Mouse (Mus musculus) heart, embryonic 14.5 days (tissue): ENCODE results near the gene Cuedc1. TPM values are rescaled to one million over a fixed set of nuclear protein-coding genes. Genes with fewer than 3 reads are reported as not detected.

Source experiments
- ATAC-seq: fragments of 200-750 bp; cut with Nextera tagmentation; 2 replicates; pipeline ENCODE4 v1.8.0; 2017; ENCODE audit warnings: low read depth, moderate TSS enrichment; ENCODE audit not compliant: insufficient number of reproducible peaks, insufficient read depth, low FRiP score
- H3K27ac ChIP-seq, 2 experiments: fragments of 200-500 bp in 1 of 2; fragments of 300-500 bp in 1 of 2; sonication (generic) in 1 of 2; replicated peaks in 1 of 2; 2 replicates each; pipeline ENCODE4 v1.5.1; 2012 to 2014; ENCODE audit warnings: low read depth in 2 of 2, low read length in 2 of 2, control low read depth in 1 of 2, mild to moderate bottlenecking in 1 of 2, mixed read lengths in 1 of 2; ENCODE audit not compliant: control insufficient read depth in 1 of 2, insufficient read depth in 1 of 2
- H3K27me3 ChIP-seq: fragments of 300-500 bp; sonication (generic); 2 replicates; pipeline ENCODE4 v1.6.1; 2014; ENCODE audit warnings: mild to moderate bottlenecking, low read length, control low read depth; ENCODE audit not compliant: control insufficient read depth, insufficient read depth
- H3K36me3 ChIP-seq: fragments of 300-500 bp; sonication (generic); 2 replicates; pipeline ENCODE4 v1.6.1; 2014; ENCODE audit warnings: mild to moderate bottlenecking, control low read depth, low read length, mixed read lengths; ENCODE audit not compliant: control insufficient read depth, insufficient read depth
- H3K4me1 ChIP-seq, 2 experiments: fragments of 200-500 bp in 1 of 2; fragments of 300-500 bp in 1 of 2; sonication (generic) in 1 of 2; 2 replicates each; pipeline ENCODE4 v1.6.1; 2012 to 2014; ENCODE audit warnings: low read length in 2 of 2, control low read depth in 1 of 2, mixed read lengths in 1 of 2; ENCODE audit not compliant: control insufficient read depth in 2 of 2, insufficient read depth in 2 of 2
- H3K4me2 ChIP-seq: fragments of 300-500 bp; sonication (generic); 2 replicates; pipeline ENCODE4 v1.6.1; 2014; ENCODE audit warnings: mild to moderate bottlenecking, low read length
- H3K4me3 ChIP-seq, 2 experiments: fragments of 200-500 bp in 1 of 2; fragments of 300-500 bp in 1 of 2; sonication (generic) in 1 of 2; 2 replicates each; pipeline ENCODE4 v1.5.1; 2012 to 2014; ENCODE audit warnings: low read length in 2 of 2, mild to moderate bottlenecking in 2 of 2, control low read depth in 1 of 2, low read depth in 1 of 2, moderate library complexity in 1 of 2; ENCODE audit not compliant: control insufficient read depth in 1 of 2, insufficient read depth in 1 of 2
- H3K9ac ChIP-seq: fragments of 300-500 bp; sonication (generic); 2 replicates; pipeline ENCODE4 v1.6.1; 2014; ENCODE audit warnings: mild to moderate bottlenecking, low read length
- H3K9me3 ChIP-seq: fragments of 300-500 bp; sonication (generic); 2 replicates; pipeline ENCODE4 v1.6.1; 2016; ENCODE audit warnings: low read length, control low read depth; ENCODE audit not compliant: control insufficient read depth
- WGBS: fragments of 180-500 bp; shearing (Covaris S2); extraction: QIAGEN DNeasy Blood & Tissue Kit; methylation state at CpG from one replicate; pipeline ENCODE4 v1.1.7; 2014; 5-methylcytosine and 5-hydroxymethylcytosine counted together
- polyA plus RNA-seq: library from polyadenylated mRNA; unstranded; fragments of >200 nt; fragmentation: Nextera tagmentation; extraction: Ambion mirVana; gene quantifications from 2 replicates; pipeline ENCODE4 v1.2.1, GENCODE M21; 2014

Cuedc1 gene
- polyA plus RNA-seq, 1 experiment from 2014 or later, result 17.0 TPM

- Histone ChIP-seq H3K4me2 (no peak overlapping the region), H3K9ac (no peak overlapping the region), H3K4me3 (no peak overlapping the region), H3K27ac (no peak overlapping the region), H3K27me3 (no peaks in the 10 kb centered on the region), H3K9me3 (no peaks in the 10 kb centered on the region), H3K36me3 (no peaks in the 10 kb centered on the region), H3K4me1 (peaks cover 53 to 66% of the 10 kb centered on the region in 2 experiments)
- WGBS, result 89% methylated on average over 7 of the region's 7 CpGs
- ATAC-seq, result no peak
These were observed 14.9 kb downstream of the Cuedc1 start for GRCm38 (mm10) chr11:88112677-88113333.

- no peak overlapping the region for H3K4me2 ChIP-seq
- peaks cover 61 to 76% of the 10 kb centered on the region in 2 experiments for H3K4me1 ChIP-seq
- ATAC-seq, result no peak
These were observed 15.8 kb downstream of the Cuedc1 start for GRCm38 (mm10) chr11:88113543-88114271.

GRCm38 (mm10) chr11:88114871-88115301, 17.0 kb downstream of the Cuedc1 start:
- no peak for ATAC-seq
- peaks cover 69 to 83% of the 10 kb centered on the region in 2 experiments for H3K4me1 ChIP-seq
- H3K27me3 ChIP-seq, result no peaks in the 10 kb centered on the region
- peak overlapping the region; percentile 61 to 79 for H3K27ac ChIP-seq
- no peaks in the 10 kb centered on the region for H3K36me3 ChIP-seq
- 9% methylated on average over 8 of the region's 8 CpGs for WGBS
- peak overlapping the region; percentile 57 for H3K9ac ChIP-seq
- no peaks in the 10 kb centered on the region for H3K9me3 ChIP-seq
- H3K4me3 ChIP-seq, result no peak overlapping the region
- peak overlapping the region; percentile 35 for H3K4me2 ChIP-seq

More at GRCm38 (mm10) chr11:88113543-88114271, 15.8 kb downstream of the Cuedc1 start:
- Histone ChIP-seq H3K4me3 (no peak overlapping the region), H3K9ac (0 out of 2 replicates have a peak overlapping the region, but pooled peaks have one; percentile 0), H3K27me3 (no peaks in the 10 kb centered on the region), H3K27ac (peak overlapping the region; percentile 19 to 61), H3K9me3 (no peaks in the 10 kb centered on the region), H3K36me3 (no peaks in the 10 kb centered on the region)
- WGBS, result 42% methylated on average over 6 of the region's 6 CpGs

- no peak for ATAC-seq
- H3K4me1 ChIP-seq, result peaks cover 64 to 81% of the 10 kb centered on the region in 2 experiments
- no peaks in the 10 kb centered on the region; the same call in 1 of the 2 replicates for H3K36me3 ChIP-seq
- no peak overlapping the region for H3K4me2 ChIP-seq
- H3K9ac ChIP-seq, result no peak overlapping the region
- H3K9me3 ChIP-seq, result no peaks in the 10 kb centered on the region
- no peak overlapping the region for H3K4me3 ChIP-seq
- no peaks in the 10 kb centered on the region for H3K27me3 ChIP-seq
- 0 out of 4 replicates have a peak overlapping the region, but pooled peaks of 1 of the 2 experiments have one; percentile 19 for H3K27ac ChIP-seq
- 73% methylated on average over 6 of the region's 6 CpGs for WGBS
These were observed 18.7 kb downstream of the Cuedc1 start for GRCm38 (mm10) chr11:88116568-88116967.

GRCm38 (mm10) chr11:88117356-88118090, 19.7 kb downstream of the Cuedc1 start:
- 0 out of 2 replicates have a peak overlapping the region, but pooled peaks have one; percentile 46 for H3K9ac ChIP-seq
- H3K4me2 ChIP-seq, result 0 out of 2 replicates have a peak overlapping the region, but pooled peaks have one; percentile 41
- no peak for ATAC-seq

GRCm38 (mm10) chr11:88118091-88118440, 20.2 kb downstream of the Cuedc1 start:
- ATAC-seq, result no peak
- Histone ChIP-seq H3K36me3 (no peaks in the 10 kb centered on the region; the same call in 1 of the 2 replicates), H3K27ac (peak overlapping the region; percentile 84 to 90), H3K27me3 (no peaks in the 10 kb centered on the region), H3K4me2 (peak overlapping the region; percentile 41; the same call in 1 of the 2 replicates), H3K9ac (peak overlapping the region; percentile 46), H3K4me3 (no peak overlapping the region), H3K4me1 (peaks cover 55 to 71% of the 10 kb centered on the region in 2 experiments), H3K9me3 (no peaks in the 10 kb centered on the region)
- WGBS, result 68% methylated on average over 6 of the region's 6 CpGs

More at GRCm38 (mm10) chr11:88117356-88118090, 19.7 kb downstream of the Cuedc1 start:
- H3K36me3 ChIP-seq, result no peaks in the 10 kb centered on the region; the same call in 1 of the 2 replicates
- H3K27me3 ChIP-seq, result no peaks in the 10 kb centered on the region
- 38% methylated on average over 10 of the region's 10 CpGs for WGBS
- H3K4me1 ChIP-seq, result peaks cover 57 to 71% of the 10 kb centered on the region in 2 experiments
- H3K27ac ChIP-seq, result peak overlapping the region; percentile 84 to 90
- H3K4me3 ChIP-seq, result no peak overlapping the region
- H3K9me3 ChIP-seq, result no peaks in the 10 kb centered on the region
